Mouse (Mus musculus) layer of hippocampus, postnatal 36 days (tissue): ENCODE measurements around the gene Sync. TPM values are rescaled to one million over a fixed set of nuclear protein-coding genes. Genes with fewer than 3 reads are reported as not detected.

Experiments used
- DNase-seq, 2 experiments: peaks; one replicate each; pipeline ENCODE4 v3.0.0; 2022
- total RNA-seq, 2 experiments: library from RNA; stranded (reverse); gene quantifications; 2 replicates each; pipeline ENCODE4 v1.2.3; 2021

The Sync gene
- total RNA-seq, 2 experiments from 2014 or later: 0.56 to 1.1 TPM

DNA sequence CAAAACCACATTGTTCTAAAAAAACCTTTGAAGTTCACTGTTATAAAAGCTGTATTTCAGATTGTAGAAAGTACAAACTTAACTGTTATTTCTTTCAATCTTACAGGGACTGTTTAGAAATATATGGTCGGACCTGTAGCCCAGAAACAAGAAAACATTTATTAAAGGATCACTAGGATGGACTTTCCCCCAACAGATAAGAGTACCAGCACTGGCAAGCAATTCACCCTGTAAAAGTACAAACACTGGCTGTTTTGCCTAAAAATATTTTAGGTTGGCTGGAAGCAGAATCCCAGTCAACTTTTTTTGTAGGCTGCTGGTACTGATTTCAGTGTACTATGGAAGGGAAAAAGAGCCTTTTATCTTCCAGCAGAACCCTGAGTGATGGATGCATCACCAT, 20.5 kb downstream of the Sync start:
- DNase-seq: no peak

- no peak for DNase-seq
These were observed 26.5 kb downstream of the Sync start for GRCm38 (mm10) chr4:129313886-129314285.

DNA sequence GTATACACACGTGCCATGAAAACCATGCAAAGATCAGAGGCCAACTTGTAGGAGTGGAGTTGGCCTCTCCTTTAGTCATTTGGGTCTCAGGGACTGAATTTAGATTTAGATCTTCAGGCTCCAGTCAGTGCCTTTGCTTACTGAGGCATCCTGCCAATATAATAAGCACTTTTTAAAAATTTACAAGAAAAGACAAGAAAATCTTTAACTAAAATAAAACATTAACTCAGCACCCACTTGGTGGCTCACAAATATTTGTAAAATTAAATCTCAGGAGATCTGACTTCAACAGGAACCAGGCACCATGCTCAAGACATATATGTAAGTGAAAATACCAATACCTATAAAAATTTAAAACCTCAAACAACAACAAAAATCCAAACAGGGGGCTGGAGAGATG, 33.5 kb downstream of the Sync start:
- no peak for DNase-seq

- DNase-seq: no peak
These were observed 34.6 kb downstream of the Sync start for GRCm38 (mm10) chr4:129322042-129322441.

- DNase-seq: no peak
These were observed 36.1 kb downstream of the Sync start for GRCm38 (mm10) chr4:129323491-129323890.

DNA sequence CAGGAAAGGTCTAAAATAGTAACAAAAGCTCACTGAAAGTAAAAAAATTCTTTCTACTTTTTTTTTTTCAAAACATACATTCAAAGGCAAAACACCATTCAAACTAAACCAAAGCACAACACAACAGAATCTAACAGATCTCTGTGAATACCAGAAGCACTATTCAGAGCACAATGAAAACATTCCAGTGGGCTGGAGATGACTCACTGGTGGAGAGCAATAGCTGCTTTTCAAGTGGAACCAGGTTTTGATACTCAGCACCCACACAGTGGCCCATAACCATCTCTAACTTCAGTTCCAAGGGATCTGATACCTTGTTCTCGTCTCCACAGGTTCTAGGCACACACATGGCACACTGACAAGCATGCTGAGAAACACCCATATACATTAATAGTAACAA, 37.3 kb downstream of the Sync start:
- no peak for DNase-seq

- no peak for DNase-seq
These were observed 38.8 kb downstream of the Sync start for GRCm38 (mm10) chr4:129326191-129326590.

DNA sequence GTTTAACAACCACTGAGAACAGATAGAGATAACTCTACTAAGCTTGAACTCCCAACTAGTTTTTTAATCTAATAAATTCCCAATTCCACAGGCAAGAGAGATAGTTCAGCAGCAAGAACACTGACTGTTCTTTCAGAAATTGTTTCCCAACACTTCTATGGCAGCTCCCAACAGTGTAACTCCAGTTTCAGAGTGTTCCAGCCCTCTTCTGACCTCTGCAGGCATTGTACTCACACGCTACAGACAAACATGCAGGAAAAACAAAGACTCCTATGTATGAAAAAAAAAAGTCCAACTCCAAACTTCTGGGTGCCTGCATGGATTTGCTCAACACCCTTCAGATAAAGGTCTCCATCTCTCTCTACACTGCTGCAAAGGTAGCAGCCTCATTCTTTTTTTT, 45.4 kb downstream of the Sync start:
- no peak for DNase-seq

- DNase-seq: no peak
These were observed 47.3 kb downstream of the Sync start for GRCm38 (mm10) chr4:129334677-129335215.

- peak; percentile 94 to 97 for DNase-seq
These were observed 48.0 kb downstream of the Sync start, which contains the start of the genes Rbbp4 and Zbtb8os for GRCm38 (mm10) chr4:129335216-129336074. TSS of gene Rbbp4 (minus strand) at chr4:129335370. TSS of gene Zbtb8os (plus strand) at chr4:129335695.

GRCm38 (mm10) chr4:129336291-129336690, 48.9 kb downstream of the Sync start:
- DNase-seq: no peak

DNA sequence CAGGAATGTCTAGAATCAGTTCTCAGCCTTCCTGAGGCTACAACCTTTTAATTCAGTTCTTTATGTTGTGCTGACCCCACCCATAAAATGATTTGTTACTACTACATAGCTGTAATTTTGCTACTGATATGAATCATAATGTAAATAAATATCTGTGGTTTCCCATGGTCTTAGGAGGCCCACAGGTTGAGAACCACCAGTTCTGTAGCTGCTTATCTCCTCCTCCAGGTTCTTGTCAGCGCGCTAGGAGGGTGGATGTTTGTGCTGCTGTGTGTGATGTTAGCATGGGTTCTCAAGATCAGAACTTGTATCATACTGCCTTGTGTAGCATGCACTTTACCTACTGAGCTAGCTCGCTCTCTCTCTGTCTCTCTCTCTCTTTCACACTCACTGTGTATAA, 52.3 kb downstream of the Sync start:
- no peak for DNase-seq

DNA sequence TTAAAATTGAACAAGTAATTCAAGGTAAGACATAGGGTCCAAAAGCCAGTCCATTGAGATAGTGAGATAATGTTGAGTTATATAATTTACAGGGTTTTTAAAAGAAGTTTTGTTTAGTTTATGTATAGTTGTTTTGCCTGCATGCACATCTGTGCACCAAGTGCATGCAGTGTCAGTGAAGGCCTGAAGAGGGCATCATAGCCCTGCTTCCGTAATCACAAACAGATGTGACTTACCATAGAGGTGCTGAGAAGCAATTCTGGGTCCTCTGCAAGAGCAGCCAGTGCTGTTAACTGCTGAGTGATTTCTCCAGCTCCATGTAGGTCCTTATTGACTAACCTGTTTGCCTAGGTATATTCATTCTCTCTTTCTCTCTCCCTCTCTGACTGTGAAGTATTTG, 54.5 kb downstream of the Sync start:
- DNase-seq: no peak

GRCm38 (mm10) chr4:129342705-129343104, 55.3 kb downstream of the Sync start:
- DNase-seq: no peak

- peak; percentile 34 to 46 for DNase-seq
These were observed 59.2 kb downstream of the Sync start for GRCm38 (mm10) chr4:129346481-129347154.

GRCm38 (mm10) chr4:129350644-129351043, 63.2 kb downstream of the Sync start:
- DNase-seq: peak; percentile 25 to 45

GRCm38 (mm10) chr4:129351111-129351510, 63.7 kb downstream of the Sync start:
- peak; percentile 51 for DNase-seq

DNA sequence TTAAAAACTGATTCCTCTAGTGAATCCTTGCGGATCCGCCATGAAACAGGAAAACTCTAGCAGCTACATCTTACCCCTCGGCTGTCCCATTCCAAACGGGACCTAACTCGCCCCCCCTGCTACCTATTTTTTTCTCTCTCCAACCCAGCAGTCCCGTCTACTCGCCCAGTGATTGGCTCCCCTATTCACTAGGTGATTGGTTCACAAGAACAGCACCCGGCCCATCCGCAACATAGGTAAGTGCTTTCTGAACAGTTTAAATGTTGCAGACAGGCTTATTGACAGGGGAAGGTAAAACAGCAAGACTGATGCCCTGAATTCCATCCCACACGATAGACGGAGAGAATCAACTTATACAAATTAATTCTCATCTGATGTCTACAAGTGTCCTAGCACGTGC, 65.8 kb downstream of the Sync start:
- DNase-seq: no peak

DNA sequence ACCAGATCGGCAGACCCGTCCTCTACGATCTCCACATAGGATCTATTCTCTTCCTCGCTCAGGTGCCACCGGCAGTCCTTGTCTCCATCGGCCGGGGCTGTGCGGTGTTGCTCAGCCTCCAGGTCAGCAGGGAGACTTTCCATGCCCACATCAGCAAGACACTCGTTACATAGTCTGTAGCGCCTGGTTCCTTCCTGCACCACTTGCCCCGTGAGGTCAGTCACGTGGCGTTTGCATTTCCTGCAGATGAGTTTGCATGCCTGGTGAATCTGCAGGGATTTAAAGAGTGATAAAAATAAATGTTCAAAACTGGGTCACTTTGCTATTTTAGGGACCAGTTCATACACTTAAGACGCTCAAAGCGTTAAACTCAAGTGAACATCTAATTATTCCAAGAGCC, 66.8 kb downstream of the Sync start:
- DNase-seq: no peak

DNA sequence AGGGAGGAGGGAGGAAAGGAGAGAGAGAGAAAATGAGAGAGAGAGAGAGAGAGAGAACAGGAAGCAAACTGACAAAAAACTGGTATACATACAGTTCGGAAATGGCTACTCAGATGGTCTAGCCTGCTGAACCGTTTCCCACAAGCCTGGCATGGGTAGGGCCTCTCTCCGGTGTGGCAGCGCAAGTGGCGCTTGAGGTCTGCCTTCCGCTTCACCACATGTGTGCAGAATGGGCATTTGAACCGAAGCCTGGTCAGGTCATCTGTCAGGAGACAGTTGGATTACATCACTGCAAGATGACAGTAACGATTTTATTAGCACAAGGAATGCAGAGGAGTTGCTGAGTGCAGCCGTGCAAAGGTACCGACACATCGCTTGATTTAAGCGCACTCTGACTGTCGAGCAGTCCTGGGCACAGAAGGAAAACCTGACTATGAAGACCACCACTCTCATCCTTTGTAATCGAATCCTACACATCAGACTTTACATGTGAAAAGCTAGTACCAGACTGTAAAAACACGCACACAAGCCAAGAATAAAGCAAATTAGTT, 70.3 kb downstream of the Sync start:
- DNase-seq: no peak
